Mouse (Mus musculus) myocyte (in vitro differentiated cells): ENCODE measurements at regions not wholly inside any gene's neighbourhood (a gene's known extent, or its start where the extent isn't known, plus 50 kb on each side); places are given as distances from the start of the nearest gene placed in this dataset.

Source experiments
- H3K27me3 ChIP-seq: one replicate; pipeline ENCODE4 v1.6.1; 2011; ENCODE audit not compliant: control insufficient read depth, insufficient read depth, insufficient read length
- H3K36me3 ChIP-seq: one replicate; pipeline ENCODE4 v1.6.1; 2011; ENCODE audit not compliant: control insufficient read depth, insufficient read depth
- H3K4me2 ChIP-seq: one replicate; pipeline ENCODE4 v1.6.1; 2011; ENCODE audit warnings: low read depth, control low read depth
- H3K4me3 ChIP-seq: one replicate; pipeline ENCODE4 v1.5.1; 2011; ENCODE audit warnings: mild to moderate bottlenecking, control low read depth, moderate library complexity
- H3K79me2 ChIP-seq: one replicate; pipeline ENCODE4 v1.6.1; 2011; ENCODE audit not compliant: control insufficient read depth, insufficient read depth
- H3ac ChIP-seq: one replicate; pipeline ENCODE4 v1.6.1; 2011; ENCODE audit not compliant: control insufficient read depth, insufficient read length
- CEBPB ChIP-seq: IDR thresholded peaks from 2 replicates; pipeline ENCODE4 v1.6.1; 2011; ENCODE audit warnings: mild to moderate bottlenecking, moderate library complexity; ENCODE audit not compliant: poor library complexity, insufficient read depth, severe bottlenecking
- E2F4 ChIP-seq: IDR thresholded peaks from one replicate; pipeline ENCODE4 v1.6.1; 2011; ENCODE audit warnings: mild to moderate bottlenecking, control low read depth, moderate library complexity; ENCODE audit not compliant: insufficient read depth
- MAX ChIP-seq: IDR thresholded peaks from one replicate; pipeline ENCODE4 v1.6.1; 2011; ENCODE audit warnings: low read depth, mild to moderate bottlenecking, control low read depth
- MYOD1 ChIP-seq, 3 experiments: IDR thresholded peaks; one replicate each; pipeline ENCODE4 v1.6.1; 2011; ENCODE audit warnings: control low read depth in 2 of 3, low read depth in 2 of 3, mild to moderate bottlenecking in 2 of 3, moderate library complexity in 1 of 3; ENCODE audit not compliant: insufficient read length in 2 of 3, control insufficient read depth in 1 of 3
- MYOG ChIP-seq, 3 experiments: IDR thresholded peaks; one replicate each; pipeline ENCODE4 v1.6.1; 2011; ENCODE audit warnings: control low read depth in 2 of 3, low read depth in 2 of 3, mild to moderate bottlenecking in 2 of 3; ENCODE audit not compliant: insufficient read length in 2 of 3, control insufficient read depth in 1 of 3, insufficient read depth in 1 of 3
- POLR2A ChIP-seq: IDR thresholded peaks from one replicate; pipeline ENCODE4 v1.6.1; 2011; ENCODE audit warnings: low read depth, mild to moderate bottlenecking, control low read depth, moderate library complexity; ENCODE audit not compliant: insufficient read length
- POLR2AphosphoS2 ChIP-seq: IDR thresholded peaks from one replicate; pipeline ENCODE4 v1.6.1; 2011; ENCODE audit warnings: low read depth, control low read depth; ENCODE audit not compliant: insufficient read length
- REST ChIP-seq: IDR thresholded peaks from one replicate; pipeline ENCODE4 v1.6.1; 2011; ENCODE audit warnings: mild to moderate bottlenecking, control low read depth, moderate library complexity; ENCODE audit not compliant: insufficient read depth, insufficient read length
- SRF ChIP-seq: IDR thresholded peaks from one replicate; pipeline ENCODE4 v1.6.1; 2011; ENCODE audit warnings: low read depth; ENCODE audit not compliant: control insufficient read depth, insufficient read length
- TCF12 ChIP-seq: IDR thresholded peaks from one replicate; pipeline ENCODE4 v1.6.1; 2011; ENCODE audit warnings: mild to moderate bottlenecking, control low read depth; ENCODE audit not compliant: poor library complexity, insufficient read depth, severe bottlenecking
- TCF3 ChIP-seq: IDR thresholded peaks from one replicate; pipeline ENCODE4 v1.6.1; 2011; ENCODE audit warnings: low read depth, control low read depth; ENCODE audit not compliant: insufficient read length
- USF1 ChIP-seq: IDR thresholded peaks from one replicate; pipeline ENCODE4 v1.6.1; 2011; ENCODE audit warnings: low read depth, mild to moderate bottlenecking, control low read depth, moderate library complexity

GRCm38 (mm10) chr8:24310893-24311292 is 414.8 kb downstream of the Adam3 start:
- TF ChIP-seq USF1: no peak
- no peak for TF ChIP-seq CEBPB
- no peak for TF ChIP-seq TCF12
- TF ChIP-seq TCF3: no peak
- no peak for TF ChIP-seq MYOG (IDR thresholded peaks at IDR 0.05; ENCODE audit: control insufficient read depth in 1 of 3, insufficient read depth in 1 of 3, insufficient read length in 2 of 3, low read depth in 2 of 3)
- no peak for TF ChIP-seq MYOD1 (IDR thresholded peaks at IDR 0.05; ENCODE audit: control insufficient read depth in 1 of 3, insufficient read length in 2 of 3, low read depth in 2 of 3)
- TF ChIP-seq MAX: no peak
- TF ChIP-seq SRF: no peak
- TF ChIP-seq E2F4: no peak
- no peak for TF ChIP-seq REST
- no peak for TF ChIP-seq POLR2A
- TF ChIP-seq POLR2AphosphoS2: no peak
- no peak overlapping the region for H3K4me3 ChIP-seq
- no peak overlapping the region for H3ac ChIP-seq
- H3K79me2 ChIP-seq: no peaks in the 10 kb centered on the region
- H3K4me2 ChIP-seq: no peak overlapping the region
- no peaks in the 10 kb centered on the region for H3K36me3 ChIP-seq
- H3K27me3 ChIP-seq: no peaks in the 10 kb centered on the region

- H3K36me3 ChIP-seq: no peaks in the 10 kb centered on the region
- no peak overlapping the region for H3ac ChIP-seq
- no peaks in the 10 kb centered on the region for H3K79me2 ChIP-seq
These were observed 431.1 kb downstream of the Adam3 start for GRCm38 (mm10) chr8:24294565-24294964.

GRCm38 (mm10) chr8:24287861-24288260 is 437.8 kb downstream of the Adam3 start:
- Histone ChIP-seq H3ac (no peak overlapping the region), H3K4me3 (no peak overlapping the region), H3K4me2 (no peak overlapping the region), H3K79me2 (no peaks in the 10 kb centered on the region), H3K27me3 (no peaks in the 10 kb centered on the region), H3K36me3 (no peaks in the 10 kb centered on the region)
- no peak for TF ChIP-seq POLR2AphosphoS2
- TF ChIP-seq SRF: no peak
- TF ChIP-seq USF1: no peak
- TF ChIP-seq E2F4: no peak
- TF ChIP-seq CEBPB: no peak
- TF ChIP-seq MYOG (IDR thresholded peaks at IDR 0.05; ENCODE audit: control insufficient read depth in 1 of 3, insufficient read depth in 1 of 3, insufficient read length in 2 of 3, low read depth in 2 of 3): no peak
- TF ChIP-seq POLR2A: no peak
- no peak for TF ChIP-seq TCF12
- no peak for TF ChIP-seq MYOD1 (IDR thresholded peaks at IDR 0.05; ENCODE audit: control insufficient read depth in 1 of 3, insufficient read length in 2 of 3, low read depth in 2 of 3)
- no peak for TF ChIP-seq MAX

More at GRCm38 (mm10) chr8:24294565-24294964, 431.1 kb downstream of the Adam3 start:
- Histone ChIP-seq H3K4me3 (no peak overlapping the region), H3K4me2 (no peak overlapping the region), H3K27me3 (no peaks in the 10 kb centered on the region)
- TF ChIP-seq MYOG (IDR thresholded peaks at IDR 0.05; ENCODE audit: control insufficient read depth in 1 of 3, insufficient read depth in 1 of 3, insufficient read length in 2 of 3, low read depth in 2 of 3) (no peak), TCF12 (no peak), REST (no peak), POLR2AphosphoS2 (no peak), MYOD1 (IDR thresholded peaks at IDR 0.05; ENCODE audit: control insufficient read depth in 1 of 3, insufficient read length in 2 of 3, low read depth in 2 of 3) (no peak), MAX (no peak), SRF (no peak), USF1 (no peak), POLR2A (no peak), E2F4 (no peak), CEBPB (no peak), TCF3 (no peak)

- Histone ChIP-seq H3K79me2 (no peaks in the 10 kb centered on the region), H3K36me3 (no peaks in the 10 kb centered on the region), H3ac (no peak overlapping the region), H3K4me2 (no peak overlapping the region), H3K4me3 (no peak overlapping the region), H3K27me3 (no peaks in the 10 kb centered on the region)
- TF ChIP-seq MYOD1 (IDR thresholded peaks at IDR 0.05; ENCODE audit: control insufficient read depth in 1 of 3, insufficient read length in 2 of 3, low read depth in 2 of 3) (no peak), E2F4 (no peak), MAX (no peak), SRF (no peak), CEBPB (no peak), TCF12 (no peak), TCF3 (no peak), REST (no peak), POLR2A (no peak), POLR2AphosphoS2 (no peak), MYOG (IDR thresholded peaks at IDR 0.05; ENCODE audit: control insufficient read depth in 1 of 3, insufficient read depth in 1 of 3, insufficient read length in 2 of 3, low read depth in 2 of 3) (no peak), USF1 (no peak)
These were observed 440.7 kb downstream of the Adam3 start for GRCm38 (mm10) chr8:24284966-24285365.
